In the genomic region with DNA sequence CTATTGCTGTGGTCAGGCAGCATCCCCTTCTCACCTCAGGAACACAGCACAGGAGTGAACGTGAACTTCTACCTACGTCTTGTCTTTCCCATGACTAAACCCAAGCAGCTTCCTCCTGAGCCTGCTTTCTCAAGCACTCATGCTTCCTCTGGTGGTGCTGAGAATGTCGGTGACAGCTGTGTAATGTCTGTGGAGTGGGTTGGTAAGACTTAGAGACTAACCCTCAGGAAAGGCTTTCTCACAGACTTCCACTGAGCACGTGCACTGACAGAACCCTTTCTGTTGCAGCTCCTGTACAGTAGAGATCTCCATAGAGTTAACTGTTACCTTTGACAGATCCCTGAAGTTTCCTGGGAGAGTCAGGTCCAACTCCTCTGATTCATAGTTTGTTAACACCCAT, we compare ENCODE assay signal across 20 mouse cellular contexts.
DNase-seq lines count a peak whose midpoint lies in the region; TF ChIP-seq lines count a peak whose summit lies in the region.
"Had no signal": no experiment of that assay in that cellular context is flagged by ENCODE, and none has a peak within 500 bp of the region (broad histone marks: within the 10 kb centered on the region; RNA-seq: fewer than 3 reads in every experiment).

No protein-coding gene starts in this region.

- peaks cover 14% of the 10 kb centered on the region for H3K36me3 ChIP-seq in limb, embryonic 10.5 days

- H3K9me3 ChIP-seq in limb, embryonic 10.5 days (replicated peaks): no peaks in the 10 kb centered on the region
- H3K9me3 ChIP-seq: embryonic facial prominence, embryonic 13.5 days; embryonic facial prominence, embryonic 15.5 days; forebrain, embryonic 10.5 days; forebrain, embryonic 12.5 days had no signal

- H3K27me3 ChIP-seq in limb, embryonic 10.5 days (ENCODE audit: low read depth, poor library complexity, severe bottlenecking): no peaks in the 10 kb centered on the region
- H3K27me3 ChIP-seq: embryonic facial prominence, embryonic 13.5 days; embryonic facial prominence, embryonic 15.5 days; forebrain, embryonic 12.5 days had no signal

- H3K4me1 ChIP-seq in limb, embryonic 10.5 days: no peaks in the 10 kb centered on the region
- H3K4me1 ChIP-seq: embryonic facial prominence, embryonic 15.5 days; forebrain, embryonic 10.5 days had no signal

- peak; percentile 69 for DNase-seq in heart, adult 11 months
- no peak for DNase-seq in heart, postnatal 4 days
- DNase-seq in left cerebral cortex, adult 2 months (ENCODE audit: extremely low spot score in 1 of 2, low spot score in 2 of 2): peak; percentile 4 to 6
- DNase-seq in left cerebral cortex, adult 9 months (ENCODE audit: low spot score in 2 of 2): no peak
- peak; percentile 22 for DNase-seq in limb, embryonic 10.5 days (ENCODE audit: low spot score)
- DNase-seq in cerebellum, adult 11-12 months: no peak
- DNase-seq: adrenal gland, adult 2 months; adrenal gland, postnatal 10 days; adrenal gland, postnatal 25 days; cerebellum, adult 18-20 months; cerebellum, adult 8-10 months; cerebellum, adult 9-11 months; cerebellum, postnatal 14 days; cerebellum, postnatal 36 days; embryo, embryonic 11 days had no signal

- intact Hi-C loops in left cerebral cortex, adult 2 months (cut with DNase I): no loop called here

- no peak overlapping the region for H3K4me3 ChIP-seq in left cerebral cortex, adult 2 months
- H3K4me3 ChIP-seq in limb, embryonic 10.5 days: no peak overlapping the region
- H3K4me3 ChIP-seq: embryonic facial prominence, embryonic 13.5 days; embryonic facial prominence, embryonic 15.5 days; erythroblast, embryonic 14.5 days; forebrain, embryonic 10.5 days; forebrain, embryonic 12.5 days had no signal

- 96% methylated on average over 4 of the region's 4 CpGs for WGBS in limb, embryonic 10.5 days

- H3K27ac ChIP-seq in left cerebral cortex, adult 2 months: no peak overlapping the region
- H3K27ac ChIP-seq in limb, embryonic 10.5 days: no peak overlapping the region
- H3K27ac ChIP-seq: embryonic facial prominence, embryonic 13.5 days; embryonic facial prominence, embryonic 15.5 days; forebrain, embryonic 10.5 days; forebrain, embryonic 12.5 days had no signal

- no peak for TF ChIP-seq CTCF in left cerebral cortex, adult 2 months (IDR thresholded peaks at IDR 0.05)

Comparison
In these comparisons a context has a peak if more than half of its experiments do, and no peak if none do; other contexts are left out.
1. DNase-seq: peak in heart, adult 11 months (single experiment), left cerebral cortex, adult 2 months (2 of 2) and limb, embryonic 10.5 days (single experiment); none in heart, postnatal 4 days (single experiment), left cerebral cortex, adult 9 months (0 of 2) and cerebellum, adult 11-12 months (single experiment).